Mouse (Mus musculus): Measurements from ENCODE around the gene Olfr658.

The Olfr658 gene

DNA sequence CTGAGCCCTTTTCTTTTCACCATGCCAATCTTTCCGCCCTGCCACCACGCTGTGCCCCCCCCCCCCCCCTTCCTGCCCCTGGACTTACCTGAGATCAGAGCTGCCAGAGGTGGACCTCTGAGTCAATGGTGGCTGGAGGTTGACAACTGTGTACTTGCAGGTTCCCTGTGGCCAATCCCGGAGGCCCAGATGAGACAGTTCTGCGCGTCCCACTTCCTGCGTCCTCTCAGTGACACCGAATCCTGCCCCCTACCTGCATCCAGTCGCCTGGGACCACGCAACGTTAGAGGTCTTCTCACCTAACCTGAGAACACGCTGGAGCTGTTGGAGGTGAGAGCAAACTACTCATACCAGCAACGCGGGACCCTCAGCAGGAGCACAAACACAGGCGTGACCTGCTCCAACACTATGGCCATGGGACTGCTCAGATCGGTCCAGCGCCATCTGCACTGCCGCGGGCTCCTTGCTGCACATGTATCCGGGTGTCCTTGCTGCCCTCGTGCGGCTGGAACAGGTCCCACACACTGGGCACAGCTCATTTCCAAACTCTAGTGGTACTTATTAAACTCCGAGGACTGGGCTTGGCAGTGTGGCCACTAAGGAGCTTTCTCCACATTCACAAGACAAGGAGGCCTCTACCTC lies at the start of gene Olfr658:
TSS of gene Olfr658 (minus strand) at position 465 of the 642 bp plus-strand sequence.
- no peak for DNase-seq (ENCODE audit: low spot score)

- DNase-seq (ENCODE audit: low spot score) = no peak
Measured at GRCm38 (mm10) chr7:104686201-104686600, 39.1 kb upstream of the Olfr658 start, which contains the start of gene Olfr661. Olfr661 (plus strand) TSS chr7:104686501.

GRCm38 (mm10) chr7:104666453-104666852 lies 19.3 kb upstream of the Olfr658 start, which contains the start of gene Olfr659:
Olfr659 (plus strand) TSS chr7:104666753.
- no peak for DNase-seq (ENCODE audit: low spot score)

DNA sequence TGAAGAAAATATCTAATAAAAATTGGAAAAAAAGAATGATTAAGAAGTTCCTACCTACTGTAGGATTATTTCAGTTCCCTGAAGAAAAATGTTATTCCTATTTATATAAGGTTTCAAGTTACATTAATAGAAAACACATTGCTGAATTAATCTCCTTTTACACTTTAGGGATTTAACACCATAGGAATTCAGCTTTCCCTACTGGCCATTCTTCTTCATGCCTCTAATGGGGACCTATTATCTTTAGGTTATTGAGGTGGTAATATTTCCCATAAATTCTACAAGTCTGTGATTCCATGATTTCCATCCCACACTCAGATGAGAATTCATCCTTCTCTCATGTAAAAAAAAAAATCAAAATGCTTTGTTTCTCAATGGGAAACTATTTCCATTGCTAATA lies 22.6 kb downstream of the Olfr658 start, which contains the start of gene Olfr657:
TSS of gene Olfr657 (plus strand) at position 301 of the 400 bp plus-strand sequence.
- no peak for DNase-seq (ENCODE audit: low spot score)

- DNase-seq (ENCODE audit: low spot score) = no peak
Measured at GRCm38 (mm10) chr7:104613655-104614054, 33.5 kb downstream of the Olfr658 start, which contains the start of gene Olfr656. Olfr656 (plus strand) TSS chr7:104613955.

DNA sequence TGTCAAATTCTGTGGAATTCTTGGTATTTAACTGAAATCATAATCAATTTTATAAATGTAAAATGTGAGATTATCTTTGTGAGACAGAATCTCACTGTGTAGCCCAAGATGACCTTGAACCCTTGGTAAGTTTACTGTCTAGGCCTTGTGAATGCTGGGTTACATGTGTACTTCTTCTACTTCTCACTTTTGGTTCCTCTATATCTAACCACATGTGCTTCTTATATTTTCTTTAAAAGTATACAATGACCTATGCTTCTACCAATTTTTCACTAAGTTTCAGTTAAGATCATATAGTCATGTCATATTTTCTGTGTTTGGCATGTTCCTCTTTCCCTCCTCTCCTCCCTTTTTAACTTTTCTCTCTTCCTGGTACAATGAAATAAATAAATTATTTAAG lies 42.4 kb downstream of the Olfr658 start:
- no peak for DNase-seq (ENCODE audit: low spot score)

GRCm38 (mm10) chr7:104603173-104603572 lies 43.9 kb downstream of the Olfr658 start:
- peak; percentile 34 for DNase-seq (ENCODE audit: low spot score)

GRCm38 (mm10) chr7:104601679-104602078 lies 45.4 kb downstream of the Olfr658 start, which contains the start of gene Olfr655:
Olfr655 (minus strand) TSS chr7:104601779.
- DNase-seq (ENCODE audit: low spot score) = no peak
